Mouse (Mus musculus): ENCODE data around the gene Icam4. TPM values are rescaled to one million over a fixed set of nuclear protein-coding genes. Genes with fewer than 3 reads are reported as not detected.
A peak's percentile ranks its signal among the peaks of the same experiment; 100 is the strongest.
"Not testable (repeated sequence)": the region's sequence is repeated elsewhere in the genome, so short reads cannot be mapped to it uniquely, and the experiment has no call there.

Icam4 gene
- polyA plus RNA-seq, 1 experiment from 2014 or later: 5.3 TPM

GRCm38 (mm10) chr9:21007313-21007952 is 21.7 kb upstream of the Icam4 start:
- no peaks in the 10 kb centered on the region for H3K27me3 ChIP-seq (ENCODE audit: control insufficient read depth, insufficient read depth, low read length)
- no peak overlapping the region for H3K9ac ChIP-seq (ENCODE audit: low read length)
- ATAC-seq (ENCODE audit: insufficient number of reproducible peaks, low FRiP score, low TSS enrichment, low read depth) (no peak), DNase-seq (ENCODE audit: low spot score) (no peak)
- 0 out of 2 replicates have a peak, but pooled peaks cover 3% of the 10 kb centered on the region for H3K4me1 ChIP-seq (ENCODE audit: control insufficient read depth, insufficient read depth, low read length)
- H3K36me3 ChIP-seq (ENCODE audit: control insufficient read depth, insufficient read depth, low read length): peaks cover 18% of the 10 kb centered on the region
- 93% methylated on average over 10 of the region's 10 CpGs for WGBS
- H3K4me2 ChIP-seq (ENCODE audit: low read depth, severe bottlenecking): no peak overlapping the region
- no peak overlapping the region for H3K4me3 ChIP-seq (ENCODE audit: low read depth, low read length)
- H3K9me3 ChIP-seq (ENCODE audit: control insufficient read depth, low read length): no peaks in the 10 kb centered on the region
- no peak overlapping the region for H3K27ac ChIP-seq (replicated peaks; ENCODE audit: low read depth, low read length)

- Histone ChIP-seq H3K4me2 (ENCODE audit: low read depth, severe bottlenecking) (no peak overlapping the region), H3K9me3 (ENCODE audit: control insufficient read depth, low read length) (no peaks in the 10 kb centered on the region), H3K27me3 (ENCODE audit: control insufficient read depth, insufficient read depth, low read length) (no peaks in the 10 kb centered on the region), H3K4me1 (ENCODE audit: control insufficient read depth, insufficient read depth, low read length) (0 out of 2 replicates have a peak, but pooled peaks cover 3% of the 10 kb centered on the region), H3K27ac (replicated peaks; ENCODE audit: low read depth, low read length) (no peak overlapping the region), H3K36me3 (ENCODE audit: control insufficient read depth, insufficient read depth, low read length) (peaks cover 18% of the 10 kb centered on the region), H3K9ac (ENCODE audit: low read length) (no peak overlapping the region), H3K4me3 (ENCODE audit: low read depth, low read length) (no peak overlapping the region)
- 86% methylated on average over 7 of the region's 7 CpGs for WGBS
- DNase-seq (ENCODE audit: low spot score): no peak
- no peak for ATAC-seq (ENCODE audit: insufficient number of reproducible peaks, low FRiP score, low TSS enrichment, low read depth)
Measured at GRCm38 (mm10) chr9:21008007-21008406, 21.2 kb upstream of the Icam4 start.

- 72% methylated on average over 2 of the region's 2 CpGs for WGBS
- Histone ChIP-seq H3K4me1 (ENCODE audit: control insufficient read depth, insufficient read depth, low read length) (0 out of 2 replicates have a peak, but pooled peaks cover under 1% of the 10 kb centered on the region), H3K4me3 (ENCODE audit: low read depth, low read length) (no peak overlapping the region), H3K9me3 (ENCODE audit: control insufficient read depth, low read length) (no peaks in the 10 kb centered on the region), H3K36me3 (ENCODE audit: control insufficient read depth, insufficient read depth, low read length) (peaks cover 15% of the 10 kb centered on the region), H3K9ac (ENCODE audit: low read length) (no peak overlapping the region), H3K27me3 (ENCODE audit: control insufficient read depth, insufficient read depth, low read length) (peaks cover 17% of the 10 kb centered on the region), H3K4me2 (ENCODE audit: low read depth, severe bottlenecking) (no peak overlapping the region), H3K27ac (replicated peaks; ENCODE audit: low read depth, low read length) (no peak overlapping the region)
- ATAC-seq (ENCODE audit: insufficient number of reproducible peaks, low FRiP score, low TSS enrichment, low read depth): no peak
- DNase-seq (ENCODE audit: low spot score): no peak
Measured at GRCm38 (mm10) chr9:21010362-21010761, 18.8 kb upstream of the Icam4 start.

GRCm38 (mm10) chr9:21010939-21011541 is 18.1 kb upstream of the Icam4 start:
- not testable (repeated sequence) for ATAC-seq (ENCODE audit: insufficient number of reproducible peaks, low FRiP score, low TSS enrichment, low read depth); H3K27ac ChIP-seq (replicated peaks; ENCODE audit: low read depth, low read length); H3K9me3 ChIP-seq (ENCODE audit: control insufficient read depth, low read length); H3K9ac ChIP-seq (ENCODE audit: low read length); H3K4me3 ChIP-seq (ENCODE audit: low read depth, low read length); H3K4me1 ChIP-seq (ENCODE audit: control insufficient read depth, insufficient read depth, low read length); DNase-seq (ENCODE audit: low spot score); H3K4me2 ChIP-seq (ENCODE audit: low read depth, severe bottlenecking)
- WGBS: 64% methylated on average over 9 of the region's 9 CpGs
- Histone ChIP-seq H3K27me3 (ENCODE audit: control insufficient read depth, insufficient read depth, low read length) (peaks cover 23% of the 10 kb centered on the region), H3K36me3 (ENCODE audit: control insufficient read depth, insufficient read depth, low read length) (peaks cover 12% of the 10 kb centered on the region; the same call in 1 of the 2 replicates)

GRCm38 (mm10) chr9:21011846-21012312 is 17.3 kb upstream of the Icam4 start:
- Histone ChIP-seq H3K4me1 (ENCODE audit: control insufficient read depth, insufficient read depth, low read length) (peaks cover 6% of the 10 kb centered on the region; the same call in 1 of the 2 replicates), H3K27me3 (ENCODE audit: control insufficient read depth, insufficient read depth, low read length) (peaks cover 32% of the 10 kb centered on the region), H3K4me2 (ENCODE audit: low read depth, severe bottlenecking) (no peak overlapping the region), H3K27ac (replicated peaks; ENCODE audit: low read depth, low read length) (no peak overlapping the region), H3K4me3 (ENCODE audit: low read depth, low read length) (no peak overlapping the region), H3K9me3 (ENCODE audit: control insufficient read depth, low read length) (no peaks in the 10 kb centered on the region), H3K36me3 (ENCODE audit: control insufficient read depth, insufficient read depth, low read length) (peaks cover 8% of the 10 kb centered on the region; the same call in 1 of the 2 replicates), H3K9ac (ENCODE audit: low read length) (no peak overlapping the region)
- 64% methylated on average over 5 of the region's 5 CpGs for WGBS
- no peak for DNase-seq (ENCODE audit: low spot score)
- no peak for ATAC-seq (ENCODE audit: insufficient number of reproducible peaks, low FRiP score, low TSS enrichment, low read depth)

GRCm38 (mm10) chr9:21012368-21012767 is 16.8 kb upstream of the Icam4 start:
- H3K9ac ChIP-seq (ENCODE audit: low read length): no peak overlapping the region
- peaks cover 6% of the 10 kb centered on the region; the same call in 1 of the 2 replicates for H3K4me1 ChIP-seq (ENCODE audit: control insufficient read depth, insufficient read depth, low read length)
- H3K9me3 ChIP-seq (ENCODE audit: control insufficient read depth, low read length): no peaks in the 10 kb centered on the region
- H3K36me3 ChIP-seq (ENCODE audit: control insufficient read depth, insufficient read depth, low read length): peaks cover 6% of the 10 kb centered on the region; the same call in 1 of the 2 replicates
- ATAC-seq (ENCODE audit: insufficient number of reproducible peaks, low FRiP score, low TSS enrichment, low read depth) (no peak), DNase-seq (ENCODE audit: low spot score) (no peak)
- H3K27ac ChIP-seq (replicated peaks; ENCODE audit: low read depth, low read length): no peak overlapping the region
- no peak overlapping the region for H3K4me2 ChIP-seq (ENCODE audit: low read depth, severe bottlenecking)
- WGBS: 62% methylated on average over 1 of the region's 1 CpGs
- H3K27me3 ChIP-seq (ENCODE audit: control insufficient read depth, insufficient read depth, low read length): peaks cover 35% of the 10 kb centered on the region
- H3K4me3 ChIP-seq (ENCODE audit: low read depth, low read length): no peak overlapping the region

GRCm38 (mm10) chr9:21014691-21015570 is 14.2 kb upstream of the Icam4 start:
- H3K27me3 ChIP-seq (ENCODE audit: control insufficient read depth, insufficient read depth, low read length): peaks cover 39% of the 10 kb centered on the region

GRCm38 (mm10) chr9:21015571-21016130 is 13.5 kb upstream of the Icam4 start, which contains the start of gene Icam1:
Gene Icam1, plus strand, starts transcription at chr9:21015985.
- Histone ChIP-seq H3K27ac (replicated peaks; ENCODE audit: low read depth, low read length) (no peak within 1 kb of the TSS), H3K4me1 (ENCODE audit: control insufficient read depth, insufficient read depth, low read length) (peaks cover 6% of the 10 kb centered on the region; the same call in 1 of the 2 replicates), H3K36me3 (ENCODE audit: control insufficient read depth, insufficient read depth, low read length) (no peaks in the 10 kb centered on the region), H3K9ac (ENCODE audit: low read length) (no peak within 1 kb of the TSS), H3K4me3 (ENCODE audit: low read depth, low read length) (peak within 1 kb of the TSS; percentile 16; the same call in 1 of the 2 replicates), H3K4me2 (ENCODE audit: low read depth, severe bottlenecking) (peak within 1 kb of the TSS; percentile 37), H3K9me3 (ENCODE audit: control insufficient read depth, low read length) (no peaks in the 10 kb centered on the region), H3K27me3 (ENCODE audit: control insufficient read depth, insufficient read depth, low read length) (peaks cover 39% of the 10 kb centered on the region)
- WGBS: 1% methylated on average over 30 of the region's 30 CpGs
- DNase-seq (ENCODE audit: low spot score) (peak; percentile 48), ATAC-seq (ENCODE audit: insufficient number of reproducible peaks, low FRiP score, low TSS enrichment, low read depth) (no peak)

More at GRCm38 (mm10) chr9:21014691-21015570, 14.2 kb upstream of the Icam4 start:
- peak overlapping the region; percentile 16; the same call in 1 of the 2 replicates for H3K4me3 ChIP-seq (ENCODE audit: low read depth, low read length)
- no peaks in the 10 kb centered on the region for H3K36me3 ChIP-seq (ENCODE audit: control insufficient read depth, insufficient read depth, low read length)
- peaks cover 6% of the 10 kb centered on the region; the same call in 1 of the 2 replicates for H3K4me1 ChIP-seq (ENCODE audit: control insufficient read depth, insufficient read depth, low read length)
- no peak overlapping the region for H3K9ac ChIP-seq (ENCODE audit: low read length)
- 2% methylated on average over 28 of the region's 29 CpGs for WGBS
- no peak for ATAC-seq (ENCODE audit: insufficient number of reproducible peaks, low FRiP score, low TSS enrichment, low read depth)
- peak overlapping the region; percentile 37; the same call in 1 of the 2 replicates for H3K4me2 ChIP-seq (ENCODE audit: low read depth, severe bottlenecking)
- H3K9me3 ChIP-seq (ENCODE audit: control insufficient read depth, low read length): no peaks in the 10 kb centered on the region
- no peak overlapping the region for H3K27ac ChIP-seq (replicated peaks; ENCODE audit: low read depth, low read length)
- DNase-seq (ENCODE audit: low spot score): no peak
